Mouse (Mus musculus): Measurements from ENCODE around the gene Sfxn4. TPM values are rescaled to one million over a fixed set of nuclear protein-coding genes. Genes with fewer than 3 reads are reported as not detected.

Sfxn4 gene
- total RNA-seq, 2 experiments from 2014 or later = 6.4 to 7.1 TPM

DNA sequence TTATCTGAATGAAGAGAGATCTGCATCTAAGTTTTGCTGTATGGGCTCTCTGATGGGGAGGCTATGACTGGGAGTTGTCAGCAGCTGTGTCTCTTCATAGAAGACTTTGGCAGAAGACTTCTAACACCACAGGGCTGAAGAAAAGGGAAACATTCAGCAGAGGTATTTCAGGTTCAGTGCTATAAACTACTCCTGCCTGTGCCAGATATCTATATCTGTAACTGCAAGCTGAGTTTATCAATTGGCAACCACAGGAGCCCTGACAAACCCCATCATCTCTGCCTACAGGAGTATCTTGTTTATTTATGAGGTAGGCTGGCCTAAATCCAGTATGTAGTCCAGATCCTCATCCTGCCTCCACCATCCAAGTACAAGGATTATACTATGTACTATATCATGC lies 18.0 kb downstream of the Sfxn4 start:
- DNase-seq (ENCODE audit: low spot score in 2 of 2) = no peak

DNA sequence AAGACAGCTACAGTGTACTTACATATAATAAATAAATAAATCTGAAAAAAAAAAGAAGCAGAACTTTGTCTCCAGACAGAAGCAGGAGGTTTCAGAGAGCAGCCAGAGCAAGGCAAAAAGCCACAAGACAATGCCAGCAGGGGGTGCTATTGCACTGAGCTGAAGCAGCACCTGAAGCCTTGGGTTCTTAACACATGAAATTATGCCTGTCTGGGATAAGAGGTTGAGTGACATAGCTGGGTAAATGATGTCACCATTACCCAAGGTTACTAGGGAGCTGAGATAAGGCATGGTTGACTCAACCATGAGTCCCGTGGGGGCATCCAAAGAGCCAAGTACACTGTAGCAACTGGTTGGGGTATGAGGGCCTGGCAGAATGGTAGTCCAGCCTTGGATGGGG lies 23.5 kb downstream of the Sfxn4 start:
- peak; percentile 80 to 88 for DNase-seq (ENCODE audit: low spot score in 2 of 2)

DNA sequence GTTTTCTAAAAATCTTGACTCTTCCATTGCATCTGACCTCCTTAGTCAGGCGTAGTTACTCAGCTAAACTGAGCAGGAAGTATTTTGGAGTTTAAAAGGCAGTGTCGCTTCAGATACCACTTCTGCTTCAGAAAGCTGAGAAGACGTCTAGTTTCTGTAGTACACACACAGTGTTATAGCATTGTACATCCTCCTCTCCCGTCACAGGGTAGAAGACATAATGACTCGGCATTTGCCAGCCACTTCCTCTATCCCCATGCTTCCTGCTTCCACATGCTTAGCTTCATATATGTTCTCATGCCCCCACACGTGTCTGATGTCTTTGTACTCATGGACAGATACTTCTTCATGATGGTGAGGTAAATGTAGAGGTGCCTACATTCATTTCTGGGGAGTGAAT lies 42.6 kb downstream of the Sfxn4 start:
- DNase-seq (ENCODE audit: low spot score in 2 of 2) = no peak

DNA sequence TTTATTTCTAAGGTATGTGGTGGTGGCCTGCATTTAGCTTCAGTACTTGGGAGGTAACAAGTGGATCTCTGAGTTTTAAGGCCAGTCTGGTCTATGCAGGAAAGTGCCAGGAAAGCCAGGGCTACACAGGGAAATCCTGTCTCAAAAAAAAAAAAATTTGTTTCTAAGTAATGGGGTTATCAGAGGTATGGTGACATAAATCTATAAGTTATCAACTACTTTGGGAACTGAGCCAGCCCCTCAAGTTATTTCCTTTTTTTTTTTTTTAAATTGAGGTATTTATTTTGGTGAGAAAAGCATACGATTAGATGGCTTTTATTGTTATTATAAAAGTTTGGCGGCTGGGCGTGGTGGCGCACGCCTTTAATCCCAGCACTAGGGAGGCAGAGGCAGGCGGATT lies 48.1 kb downstream of the Sfxn4 start:
- DNase-seq (ENCODE audit: low spot score in 2 of 2) = no peak

DNA sequence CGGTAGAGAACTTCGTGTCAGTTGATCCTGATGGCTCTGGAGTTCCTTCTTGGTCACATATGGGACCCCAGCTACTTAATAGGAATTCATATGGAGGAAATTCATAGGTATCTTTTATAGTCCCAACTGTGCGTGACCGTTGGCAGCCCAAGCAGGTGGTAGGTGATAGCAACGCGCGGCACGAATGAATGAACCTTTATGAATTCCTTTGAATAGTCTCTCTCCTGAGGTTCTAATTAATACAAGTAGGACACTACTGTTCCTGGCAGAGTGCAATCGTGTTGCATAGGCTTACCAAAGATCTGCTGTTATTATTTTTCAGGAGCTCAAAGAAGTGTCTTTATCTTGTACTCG lies 49.3 kb downstream of the Sfxn4 start:
- DNase-seq (ENCODE audit: low spot score in 2 of 2) = no peak

DNA sequence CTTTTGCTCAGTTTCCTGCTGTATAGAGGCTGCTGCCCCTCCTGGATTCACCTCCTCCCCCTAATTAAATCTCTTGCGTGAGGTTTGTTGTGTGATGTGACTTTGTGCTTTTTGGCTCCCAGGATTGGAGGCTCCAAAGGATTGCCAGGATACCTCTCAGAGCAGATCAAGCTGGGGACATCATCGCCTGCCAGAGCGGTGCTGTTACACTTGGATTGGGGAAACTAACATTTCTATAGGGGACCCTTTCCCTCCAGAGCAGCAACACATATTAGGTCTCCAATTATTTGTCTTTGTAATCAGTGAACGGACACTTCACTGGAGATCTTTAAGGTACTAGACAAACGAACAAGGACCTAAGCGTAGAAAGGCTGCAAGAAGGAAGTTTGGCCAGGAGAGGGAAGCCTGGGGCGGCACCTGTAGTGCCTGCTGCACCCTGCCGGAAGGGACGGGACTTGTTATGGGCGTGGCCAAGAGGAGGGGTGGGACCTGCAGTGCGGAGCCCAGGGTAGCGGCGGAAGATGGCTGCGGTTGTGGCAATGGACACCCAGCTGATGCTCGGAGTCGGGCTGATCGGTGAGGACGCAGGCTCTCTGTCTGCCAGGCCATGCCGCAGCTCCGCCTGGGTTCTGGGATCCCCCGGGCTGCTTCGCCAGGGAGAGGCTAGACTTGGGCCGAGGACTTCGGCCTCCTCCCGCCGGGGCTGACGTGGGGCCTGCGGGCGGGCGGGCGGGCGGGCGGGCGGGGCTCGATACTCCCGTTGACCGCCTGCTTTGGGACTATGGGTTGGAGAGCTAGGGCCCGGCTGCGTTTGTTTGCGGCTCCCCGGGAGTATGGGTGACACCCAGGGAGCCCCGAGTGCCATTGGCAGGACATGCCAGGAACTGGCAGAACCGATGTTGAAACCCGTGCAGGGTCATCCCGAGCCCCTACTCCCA lies 49.9 kb downstream of the Sfxn4 start, which contains the start of gene Fam45a:
Fam45a (plus strand) TSS at position 488 of the 938 bp plus-strand sequence.
- DNase-seq (ENCODE audit: low spot score in 2 of 2) = peak; percentile 85 to 87

DNA sequence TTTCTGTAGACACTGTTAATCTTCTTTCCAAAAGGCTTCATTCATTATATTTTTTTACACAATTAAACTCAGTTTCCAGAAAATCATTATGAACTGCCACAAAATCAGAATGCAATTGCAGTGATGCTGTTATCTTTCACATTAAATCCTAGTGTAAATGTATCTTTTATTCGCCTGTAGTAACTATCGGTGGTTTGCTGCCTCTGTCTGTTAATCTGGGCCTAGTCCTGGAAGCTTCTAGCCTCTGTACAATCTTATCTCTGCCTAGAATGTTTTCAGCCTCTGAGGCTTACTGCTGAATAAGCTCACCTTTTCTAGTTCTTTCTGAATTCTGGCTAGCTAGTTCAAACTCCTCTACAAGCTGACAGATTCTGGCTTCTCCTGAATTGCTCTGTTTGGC lies 51.4 kb downstream of the Sfxn4 start:
- DNase-seq (ENCODE audit: low spot score in 2 of 2) = no peak

DNA sequence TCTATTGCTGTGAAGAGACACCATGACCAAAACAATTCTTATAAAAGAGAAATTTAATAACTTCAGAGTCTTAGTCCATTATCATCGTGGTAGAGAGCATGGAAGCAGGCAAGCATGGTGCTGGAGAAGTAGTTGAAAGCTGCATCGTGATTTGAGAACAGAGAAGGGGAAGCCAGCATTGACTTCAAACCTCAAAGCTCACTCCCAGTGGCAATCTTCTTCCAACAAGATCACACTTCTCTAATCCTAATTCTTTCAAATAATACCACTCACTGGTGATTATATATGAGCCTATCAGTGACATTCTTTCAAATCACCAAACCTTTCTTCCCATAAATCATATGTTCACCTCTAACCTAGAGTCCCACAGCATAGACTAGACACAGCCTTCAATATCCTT lies 56.4 kb downstream of the Sfxn4 start:
- no peak for DNase-seq (ENCODE audit: low spot score in 2 of 2)

DNA sequence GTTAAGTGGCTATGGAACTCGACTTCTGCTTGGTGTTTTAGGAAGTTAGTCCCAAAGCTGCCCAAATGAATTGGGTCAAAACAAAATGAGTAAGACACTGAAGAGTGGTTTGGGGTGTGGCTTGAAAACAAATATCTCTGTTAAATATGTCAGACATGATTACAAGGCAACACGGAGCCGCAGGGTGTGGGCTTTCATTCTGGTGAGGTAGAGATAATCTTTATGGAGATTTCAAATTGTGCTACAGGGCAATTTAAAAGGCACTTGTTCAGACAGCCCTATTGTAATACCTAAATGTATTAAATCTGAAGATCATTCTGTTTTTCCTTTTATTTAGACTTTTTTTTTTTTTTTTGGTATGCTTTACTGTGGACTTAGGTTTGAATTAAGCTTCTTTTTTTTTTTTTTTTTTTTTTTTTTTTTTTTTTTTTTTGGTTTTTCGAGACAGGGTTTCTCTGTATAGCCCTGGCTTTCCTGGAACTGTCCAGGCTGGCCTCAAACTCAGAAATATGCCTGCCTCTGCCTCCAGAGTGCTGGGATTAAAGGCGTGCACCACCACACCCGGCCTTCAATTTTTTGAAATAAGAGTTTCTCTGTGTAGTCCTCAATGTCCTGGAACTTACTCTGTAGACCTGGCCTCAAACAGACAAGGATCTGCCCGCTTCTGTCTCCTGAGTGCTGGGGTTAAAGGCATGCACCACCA lies 61.3 kb downstream of the Sfxn4 start:
- DNase-seq (ENCODE audit: low spot score in 2 of 2) = no peak

DNA sequence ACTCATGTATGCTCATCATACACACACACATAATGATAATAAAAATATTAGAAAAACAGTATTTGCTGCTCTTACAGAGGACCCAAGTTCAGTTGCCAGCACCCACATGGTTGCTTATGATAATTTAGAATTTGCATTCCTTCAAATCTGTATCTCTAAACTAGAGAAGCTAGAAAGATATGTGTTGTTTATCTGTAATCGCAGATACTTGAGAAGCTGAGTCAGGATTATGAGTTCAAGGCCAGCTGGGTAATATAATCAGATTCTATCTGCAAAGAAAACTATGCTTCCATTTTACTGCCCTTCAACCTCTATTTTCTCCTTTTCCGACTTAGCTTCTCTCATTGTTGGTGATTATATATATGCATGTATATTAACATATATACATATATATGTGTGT lies 63.9 kb downstream of the Sfxn4 start:
- DNase-seq (ENCODE audit: low spot score in 2 of 2) = no peak

DNA sequence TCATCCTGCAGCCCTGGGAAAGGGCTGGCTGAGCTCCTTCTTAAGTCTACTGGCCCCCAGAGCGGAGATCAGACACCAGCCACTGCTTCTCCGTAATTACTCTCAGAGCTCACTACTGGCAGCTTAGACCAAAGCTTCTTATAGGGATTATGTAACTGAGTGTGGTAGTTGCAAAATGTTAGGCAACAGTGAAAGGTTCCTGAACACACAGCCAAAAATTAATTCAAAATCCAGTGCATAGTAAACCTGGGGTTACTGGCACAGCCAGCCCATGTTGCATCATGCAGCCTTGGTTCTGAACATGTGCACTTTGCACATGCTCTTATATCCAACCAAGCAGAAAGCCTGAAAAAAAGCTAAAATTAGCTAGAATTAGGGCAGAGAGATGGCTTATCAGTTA lies 66.0 kb downstream of the Sfxn4 start:
- no peak for DNase-seq (ENCODE audit: low spot score in 2 of 2)

DNA sequence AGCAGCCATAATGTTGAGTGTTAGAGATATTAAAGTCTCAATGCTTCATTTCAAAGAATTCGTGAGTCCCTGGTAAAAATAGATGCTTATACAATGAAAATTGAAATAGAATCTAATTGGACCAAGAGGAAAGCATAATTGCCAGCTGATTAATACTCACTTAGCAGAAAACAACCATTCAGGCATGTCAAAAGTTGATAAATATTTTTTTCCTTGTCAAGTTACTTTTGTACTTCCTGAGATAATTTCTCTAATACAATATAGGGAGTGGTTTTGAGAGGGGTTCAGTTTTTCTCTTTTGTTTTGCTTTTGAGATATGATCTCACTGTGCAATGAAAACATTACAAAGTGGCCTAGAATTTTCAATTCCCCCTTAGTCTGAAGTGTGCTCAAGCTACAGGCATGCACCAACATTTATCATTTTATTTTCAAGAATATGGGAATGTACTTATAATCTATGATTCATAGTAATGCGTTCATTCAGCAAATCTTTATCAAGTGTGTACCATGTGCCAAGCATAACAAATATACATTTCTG lies 68.0 kb downstream of the Sfxn4 start:
- no peak for DNase-seq (ENCODE audit: low spot score in 2 of 2)

DNA sequence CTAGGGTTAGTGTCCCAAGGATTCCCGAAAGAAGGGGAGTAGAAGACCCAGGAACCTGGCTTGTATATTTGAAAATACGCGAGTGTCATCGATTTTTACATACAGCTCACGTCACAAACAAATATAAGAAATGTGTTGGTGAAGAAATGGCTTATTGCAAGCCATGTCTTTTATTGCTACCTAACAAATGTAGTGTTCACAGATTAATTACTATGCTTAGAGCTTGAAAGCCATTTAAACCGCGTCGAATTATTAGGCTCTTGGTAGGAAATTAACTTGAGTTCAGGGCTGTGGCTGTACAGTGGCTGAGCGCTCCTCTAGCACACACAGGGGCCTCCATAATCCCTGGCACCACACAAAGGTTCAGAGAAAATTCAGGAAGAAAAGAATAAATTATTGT lies 70.1 kb downstream of the Sfxn4 start:
- no peak for DNase-seq (ENCODE audit: low spot score in 2 of 2)

DNA sequence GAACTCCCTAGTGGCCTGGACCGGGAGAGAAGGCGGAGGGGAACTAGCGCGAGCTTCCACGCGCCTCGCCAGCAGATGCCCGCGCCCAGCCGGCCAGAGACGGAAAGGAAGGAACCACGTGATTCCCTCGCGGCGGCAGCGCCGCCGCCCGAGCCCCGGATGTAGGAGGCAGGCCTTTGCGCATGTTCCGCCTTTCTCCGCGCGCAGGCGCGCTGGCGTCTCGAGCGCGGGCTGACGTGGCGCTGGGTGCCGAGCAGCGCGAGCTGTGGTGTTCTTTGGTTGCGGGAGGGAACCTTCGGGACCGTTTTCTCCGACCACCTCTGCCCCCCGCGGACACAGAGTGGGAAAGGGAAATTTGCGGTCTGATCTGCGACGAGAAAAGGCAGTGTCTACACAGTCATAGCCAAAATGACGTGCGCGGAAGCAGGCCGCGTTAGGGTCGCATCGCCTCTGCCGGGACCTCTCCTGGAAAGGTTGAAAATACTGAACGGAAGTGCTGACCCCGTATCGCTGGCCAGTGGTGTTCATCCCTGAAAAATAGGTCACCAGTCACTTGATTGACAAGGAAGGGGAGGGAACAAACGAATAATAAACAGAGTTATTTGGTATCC lies 70.6 kb downstream of the Sfxn4 start, which contains the start of gene Eif3a:
Eif3a (minus strand) TSS at position 108 of the 611 bp plus-strand sequence.
- DNase-seq (ENCODE audit: low spot score in 2 of 2) = peak; percentile 92 to 94

DNA sequence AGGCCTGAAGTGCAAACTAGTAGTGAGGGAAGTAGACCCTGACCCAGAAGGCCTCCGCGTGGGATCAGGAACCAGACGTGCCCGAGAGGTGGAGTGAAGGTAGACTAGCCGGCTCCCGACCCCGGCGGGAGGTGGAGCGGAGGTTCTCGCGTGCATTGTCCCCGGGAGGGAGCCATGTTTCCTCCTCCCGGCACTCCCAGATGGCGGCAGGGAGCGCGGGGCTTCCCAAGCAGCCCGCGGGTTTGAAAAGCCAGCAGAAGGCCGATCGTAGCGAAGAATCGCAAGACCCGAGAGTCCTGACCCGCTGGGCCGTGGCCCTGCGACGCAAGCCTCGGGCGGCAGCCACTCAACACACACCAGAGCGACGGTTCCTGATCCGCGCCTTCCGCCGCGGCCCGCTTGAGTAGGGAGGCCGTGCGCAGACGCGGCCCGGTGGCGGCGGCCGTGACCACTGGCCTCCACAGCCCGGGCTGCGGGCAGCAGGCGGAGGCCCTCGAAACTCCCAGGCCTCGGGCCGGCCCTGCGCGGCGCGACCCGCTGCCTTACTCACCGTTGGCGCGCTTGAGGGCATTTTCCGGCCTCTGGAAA lies 71.3 kb downstream of the Sfxn4 start:
- peak in 1 of 2 experiments; percentile 60 for DNase-seq (ENCODE audit: low spot score in 2 of 2)

DNA sequence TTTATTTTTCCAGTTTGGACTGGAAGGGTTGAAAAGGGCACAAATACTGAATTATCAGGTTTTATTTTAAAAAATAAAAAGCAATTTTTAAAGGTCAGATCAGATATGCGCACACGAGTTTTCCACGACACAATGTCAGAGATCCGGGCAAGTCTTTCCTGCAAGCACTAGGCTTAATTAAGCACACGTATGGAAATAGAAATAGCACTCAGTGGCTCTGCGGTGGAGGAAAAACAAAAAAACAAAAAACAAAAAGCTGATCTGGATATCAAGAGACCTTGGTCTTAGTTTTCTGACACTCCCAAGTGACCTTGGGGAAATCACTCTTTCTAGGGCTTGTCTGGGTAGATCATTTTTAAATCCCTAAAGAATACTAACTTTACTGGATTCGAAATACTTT lies 71.8 kb downstream of the Sfxn4 start:
- DNase-seq (ENCODE audit: low spot score in 2 of 2) = no peak

DNA sequence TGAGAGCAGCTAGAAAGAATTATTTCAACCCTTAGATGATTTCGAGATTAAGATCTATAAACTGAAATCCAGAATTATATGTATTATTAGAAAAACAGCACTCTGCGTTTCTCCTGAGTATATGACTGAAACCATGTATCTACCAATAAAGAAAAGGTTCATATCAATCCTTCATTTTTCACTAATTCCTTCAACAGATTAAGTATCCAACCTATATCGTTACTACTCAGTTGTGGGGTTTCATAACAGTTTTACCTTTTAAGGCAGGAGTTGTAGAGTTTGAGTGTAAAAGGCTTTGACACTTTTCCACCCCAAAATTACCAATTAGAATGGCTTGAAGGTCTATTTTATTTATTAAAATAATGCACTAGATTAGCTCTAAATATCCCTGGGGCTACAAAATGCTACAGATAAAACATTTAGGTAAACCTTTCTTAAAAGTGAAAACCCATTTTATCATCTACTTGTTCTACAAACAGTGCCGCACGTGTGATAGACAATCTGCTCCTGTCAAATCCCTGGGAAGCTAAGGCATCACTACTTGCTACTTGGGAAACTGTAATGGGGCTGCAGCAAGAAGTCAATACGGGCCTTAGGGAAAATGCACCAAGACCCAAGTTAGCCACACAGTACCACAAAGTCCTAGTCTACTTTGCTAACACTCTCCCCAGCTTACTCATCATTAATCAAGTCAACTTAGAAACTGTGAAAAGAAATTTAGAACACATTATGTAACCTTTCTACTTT lies 72.9 kb downstream of the Sfxn4 start:
- no peak for DNase-seq (ENCODE audit: low spot score in 2 of 2)

DNA sequence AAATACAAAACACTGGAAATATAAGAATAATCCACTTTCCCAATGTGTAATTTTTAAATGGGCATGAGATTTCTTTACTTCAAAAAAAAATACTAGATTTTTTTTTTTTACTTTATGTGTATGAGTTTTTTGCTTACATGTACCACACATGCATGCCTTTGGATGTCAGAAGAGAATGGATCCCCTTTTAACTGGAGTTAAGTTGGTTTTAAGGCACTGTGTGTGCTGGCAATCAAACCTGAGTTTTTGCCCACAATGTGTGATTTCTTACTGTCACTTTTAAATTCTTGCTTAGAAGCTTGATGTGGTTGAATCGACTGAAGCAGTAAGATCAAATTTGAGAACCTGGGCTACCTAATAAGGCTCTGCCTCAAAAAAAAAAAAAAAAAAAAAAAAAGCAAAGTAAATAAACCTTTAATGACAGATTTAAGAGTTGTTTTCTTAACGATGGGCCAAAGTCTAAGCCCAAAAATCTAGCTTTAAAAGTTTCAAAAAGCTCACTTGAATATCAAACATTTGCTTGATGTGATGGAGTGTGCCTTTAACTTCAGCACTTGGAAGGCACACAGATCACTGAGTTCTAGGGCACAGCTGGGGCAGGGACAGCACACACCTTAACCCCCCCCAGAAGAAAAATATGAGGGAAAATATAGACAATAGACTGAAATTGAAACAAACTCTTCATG lies 73.7 kb downstream of the Sfxn4 start:
- DNase-seq (ENCODE audit: low spot score in 2 of 2) = no peak

Data from adrenal gland, adult 18-20 months (tissue).